Mouse (Mus musculus) spleen, embryonic (tissue): Measurements from ENCODE around the gene Zfp960.
"Not testable (repeated sequence)": the region's sequence is repeated elsewhere in the genome, so short reads cannot be mapped to it uniquely, and the experiment has no call there.

Experiments used
- CTCF ChIA-PET: fragments of 350-600 bp; sonication (Branson Sonifier 250); formaldehyde crosslinking; loops from one replicate; lab custom pipeline; 2022; lab: Charles Lee

Zfp960 gene

DNA sequence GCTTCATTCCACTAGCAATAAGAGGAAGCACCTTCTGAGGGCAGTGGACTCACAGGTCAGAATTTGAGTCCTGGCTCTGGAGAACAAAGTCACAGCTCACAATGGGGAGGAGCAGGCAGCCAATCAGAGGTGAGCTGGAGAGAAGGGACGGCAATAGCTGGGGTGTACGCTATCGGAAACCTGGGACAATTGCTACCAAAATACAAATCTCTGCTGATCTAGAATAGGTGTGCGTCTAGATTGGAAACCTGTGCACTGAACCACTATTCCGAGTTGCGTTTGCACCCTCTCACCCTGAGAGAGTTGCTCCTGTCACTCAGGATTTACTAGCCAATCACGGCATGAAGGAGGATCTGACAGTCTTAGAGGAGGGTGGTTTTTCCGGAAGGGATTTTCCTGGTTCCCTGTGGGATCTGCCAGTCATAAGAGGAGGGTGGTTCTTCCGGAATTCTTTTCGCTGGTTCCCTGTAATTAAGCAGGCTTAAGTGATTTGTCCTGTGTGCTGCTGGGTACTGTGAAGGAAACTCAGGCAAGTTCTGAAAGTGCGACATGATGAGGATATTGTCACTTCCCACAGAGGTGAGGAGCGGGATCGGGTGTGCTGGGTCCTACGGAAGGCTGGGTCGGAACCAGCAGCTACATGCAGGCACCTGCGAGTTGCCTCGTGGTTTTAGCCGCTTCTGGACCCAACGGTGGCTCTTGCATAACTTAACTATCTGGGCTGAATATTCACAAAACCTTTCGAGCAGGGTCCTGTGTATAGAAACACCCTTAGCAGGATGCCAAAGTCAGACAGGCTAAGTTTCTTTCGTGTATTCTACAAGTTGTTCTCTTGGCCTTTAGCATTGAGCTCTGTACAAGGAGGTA is at the start of gene Zfp960:
Zfp960 (plus strand) TSS at position 486 of the 867 bp plus-strand sequence.
- CTCF ChIA-PET = not testable (repeated sequence)

DNA sequence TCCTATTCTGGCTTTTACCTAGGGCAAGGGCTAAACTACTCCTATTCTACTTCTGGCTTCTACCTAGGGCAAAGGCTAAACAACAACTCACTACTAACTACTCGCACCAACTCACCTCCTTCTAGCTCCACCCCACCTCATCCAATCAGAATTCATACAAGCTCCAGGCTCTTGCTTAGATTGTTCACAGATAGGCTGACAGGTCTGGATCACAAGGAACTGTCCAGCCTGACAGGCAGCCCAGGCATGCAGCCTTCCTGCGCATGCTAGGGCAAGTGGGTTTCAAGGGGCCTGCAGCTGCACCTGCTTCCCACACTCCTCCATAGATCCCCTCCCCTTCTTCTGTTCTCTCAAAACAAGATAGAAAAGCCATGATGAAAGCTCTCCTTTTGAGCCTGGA is 45.8 kb upstream of the Zfp960 start:
- CTCF ChIA-PET = not testable (repeated sequence)

DNA sequence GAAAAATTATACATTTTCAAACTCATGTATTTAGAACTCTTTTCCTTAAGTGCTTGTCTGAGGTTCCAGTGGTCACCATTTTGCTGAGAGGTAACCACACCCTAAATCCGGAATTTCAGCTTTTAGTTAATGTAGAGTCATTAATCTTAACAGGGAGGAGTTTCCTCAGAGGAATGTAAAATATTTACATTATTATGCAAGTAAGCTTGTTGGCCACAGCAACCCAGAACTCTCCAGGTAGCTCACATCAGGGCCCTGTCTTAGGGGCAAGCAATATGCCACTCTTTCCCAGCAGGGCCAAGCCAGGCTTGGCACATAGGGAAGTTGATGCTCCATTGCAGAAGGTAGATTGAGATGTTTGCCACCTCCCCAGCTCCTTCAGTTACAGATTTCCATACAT is 4.3 kb upstream of the Zfp960 start:
- CTCF ChIA-PET = not testable (repeated sequence)

DNA sequence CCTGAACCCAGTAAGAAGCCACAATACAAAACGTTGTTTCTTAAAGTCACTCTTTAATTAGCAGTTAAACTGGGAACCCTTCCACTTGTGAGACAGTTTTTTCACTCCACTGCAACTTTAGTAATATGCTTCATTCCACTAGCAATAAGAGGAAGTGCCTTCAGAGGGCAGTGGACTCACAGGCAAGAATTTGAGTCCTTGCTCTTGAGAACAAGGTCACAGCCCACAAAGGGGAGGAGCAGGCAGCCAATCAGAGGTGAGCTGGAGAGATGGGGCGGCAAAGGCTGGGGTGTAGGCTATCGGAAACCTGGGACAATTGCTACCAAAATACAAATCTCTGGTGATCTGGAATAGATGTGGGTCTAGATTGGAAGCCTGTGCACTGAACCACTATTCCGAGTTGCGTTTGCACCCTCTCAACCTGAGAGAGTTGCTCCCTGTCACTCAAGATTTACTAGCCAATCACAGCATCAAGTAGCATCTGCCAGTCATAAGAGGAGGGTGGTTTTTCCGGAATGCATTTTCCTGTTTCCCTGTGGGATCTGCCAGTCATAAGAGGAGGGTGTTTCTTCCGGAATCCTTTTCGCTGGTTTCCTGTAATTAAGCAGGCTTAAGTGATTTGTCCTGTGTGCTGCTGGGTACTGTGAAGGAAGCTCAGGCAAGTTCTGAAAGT is 57.1 kb downstream of the Zfp960 start, which contains the start of gene Zfp97:
Zfp97 (plus strand) TSS at position 586 of the 673 bp plus-strand sequence.
- CTCF ChIA-PET = not testable (repeated sequence)
